Mouse (Mus musculus): Measurements from ENCODE around the gene Ppp4c.

DNA sequence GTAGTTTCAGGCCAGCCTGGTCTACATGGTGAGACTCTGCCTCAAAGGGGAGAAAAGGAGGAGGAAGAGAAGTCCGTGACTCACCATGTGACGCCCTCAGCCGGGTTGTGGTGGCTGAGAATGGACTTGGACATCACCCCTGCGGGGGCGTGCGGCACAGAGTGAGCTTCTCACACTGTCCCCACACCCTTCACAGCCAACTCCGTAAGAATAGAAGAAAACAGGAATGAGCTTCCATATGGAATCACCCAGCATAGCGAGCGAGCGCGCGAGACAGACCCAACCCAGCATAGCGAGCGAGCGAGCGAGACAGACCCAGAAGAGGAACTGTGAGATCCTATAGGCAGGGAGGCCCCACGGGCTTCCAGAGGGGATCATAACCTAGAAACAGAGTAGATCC lies 52.7 kb downstream of the Ppp4c start:
- TF ChIP-seq MAFK (IDR thresholded peaks at IDR 0.05; ENCODE audit: insufficient read depth, low read depth, low read length), result no peak
- TF ChIP-seq CHD2 (IDR thresholded peaks at IDR 0.05; ENCODE audit: low read depth, low read length), result no peak
- no peak for TF ChIP-seq ZC3H11A (IDR thresholded peaks at IDR 0.05; ENCODE audit: borderline replicate concordance, low read depth, low read length)
- no peak for TF ChIP-seq ZNF384 (IDR thresholded peaks at IDR 0.05; ENCODE audit: low read depth, low read length)
